Mouse (Mus musculus): ENCODE results near the gene Abcc3.

Abcc3 gene

GRCm38 (mm10) chr11:94392672-94393109 is at the start of gene Abcc3:
TSS of gene Abcc3 (minus strand) at chr11:94392997.
- DNase-seq (ENCODE audit: low spot score) = peak; percentile 27

GRCm38 (mm10) chr11:94441752-94442151 is 49.0 kb upstream of the Abcc3 start:
- no peak for DNase-seq (ENCODE audit: low spot score)

GRCm38 (mm10) chr11:94441122-94441521 is 48.3 kb upstream of the Abcc3 start:
- DNase-seq (ENCODE audit: low spot score) = no peak

- no peak for DNase-seq (ENCODE audit: low spot score)
These were observed 47.6 kb upstream of the Abcc3 start for GRCm38 (mm10) chr11:94440421-94440820.

- DNase-seq (ENCODE audit: low spot score) = no peak
These were observed 36.3 kb upstream of the Abcc3 start for GRCm38 (mm10) chr11:94429011-94429651.

GRCm38 (mm10) chr11:94428091-94428835 is 35.5 kb upstream of the Abcc3 start:
- DNase-seq (ENCODE audit: low spot score) = no peak

- no peak for DNase-seq (ENCODE audit: low spot score)
These were observed 32.9 kb upstream of the Abcc3 start for GRCm38 (mm10) chr11:94425656-94426055.

- DNase-seq (ENCODE audit: low spot score) = no peak
These were observed 32.4 kb upstream of the Abcc3 start for GRCm38 (mm10) chr11:94425215-94425614.

GRCm38 (mm10) chr11:94424380-94424779 is 31.6 kb upstream of the Abcc3 start:
- no peak for DNase-seq (ENCODE audit: low spot score)

GRCm38 (mm10) chr11:94423855-94424254 is 31.1 kb upstream of the Abcc3 start:
- DNase-seq (ENCODE audit: low spot score) = no peak

- no peak for DNase-seq (ENCODE audit: low spot score)
These were observed 28.2 kb upstream of the Abcc3 start for GRCm38 (mm10) chr11:94420991-94421390.

GRCm38 (mm10) chr11:94420325-94420724 is 27.5 kb upstream of the Abcc3 start:
- DNase-seq (ENCODE audit: low spot score) = no peak

GRCm38 (mm10) chr11:94419004-94419727 is 26.4 kb upstream of the Abcc3 start:
- no peak for DNase-seq (ENCODE audit: low spot score)

GRCm38 (mm10) chr11:94414042-94414441 is 21.2 kb upstream of the Abcc3 start:
- no peak for DNase-seq (ENCODE audit: low spot score)

- no peak for DNase-seq (ENCODE audit: low spot score)
These were observed 20.7 kb upstream of the Abcc3 start for GRCm38 (mm10) chr11:94413516-94413915.

- no peak for DNase-seq (ENCODE audit: low spot score)
These were observed 20.2 kb upstream of the Abcc3 start for GRCm38 (mm10) chr11:94412998-94413469.

GRCm38 (mm10) chr11:94412562-94412961 is 19.8 kb upstream of the Abcc3 start:
- DNase-seq (ENCODE audit: low spot score) = no peak

- DNase-seq (ENCODE audit: low spot score) = no peak
These were observed 15.1 kb upstream of the Abcc3 start for GRCm38 (mm10) chr11:94407803-94408321.

GRCm38 (mm10) chr11:94405348-94405747 is 12.6 kb upstream of the Abcc3 start:
- DNase-seq (ENCODE audit: low spot score) = no peak

- peak; percentile 64 for DNase-seq (ENCODE audit: low spot score)
These were observed 12.0 kb upstream of the Abcc3 start for GRCm38 (mm10) chr11:94404641-94405260.

GRCm38 (mm10) chr11:94404178-94404577 is 11.4 kb upstream of the Abcc3 start:
- no peak for DNase-seq (ENCODE audit: low spot score)

- DNase-seq (ENCODE audit: low spot score) = no peak
These were observed 11.0 kb upstream of the Abcc3 start for GRCm38 (mm10) chr11:94403757-94404156.
